Mouse (Mus musculus) lung, embryonic 14.5 days (tissue): ENCODE data around the gene 1700080E11Rik. TPM values are rescaled to one million over a fixed set of nuclear protein-coding genes. Genes with fewer than 3 reads are reported as not detected.
"Not testable (repeated sequence)": the region's sequence is repeated elsewhere in the genome, so short reads cannot be mapped to it uniquely, and the experiment has no call there.

Experiments
- ATAC-seq: fragments of 200-750 bp; cut with Nextera tagmentation; 2 replicates; pipeline ENCODE4 v1.8.0; 2017; ENCODE audit warnings: mild to moderate bottlenecking, moderate TSS enrichment, moderate library complexity; ENCODE audit not compliant: insufficient read depth
- DNase-seq: peaks from one replicate; pipeline ENCODE4 v3.0.0-alpha.2; 2015
- H3K27ac ChIP-seq: fragments of 300-500 bp; sonication (generic); 2 replicates; pipeline ENCODE4 v1.5.1; 2014; ENCODE audit warnings: low read depth, mild to moderate bottlenecking, moderate library complexity
- H3K27me3 ChIP-seq: fragments of 300-500 bp; sonication (generic); 2 replicates; pipeline ENCODE4 v1.6.1; 2014; ENCODE audit warnings: low read length, control low read depth; ENCODE audit not compliant: insufficient read depth
- H3K36me3 ChIP-seq: fragments of 300-500 bp; sonication (generic); 2 replicates; pipeline ENCODE4 v1.6.1; 2014; ENCODE audit warnings: control low read depth; ENCODE audit not compliant: insufficient read depth
- H3K4me1 ChIP-seq: fragments of 300-500 bp; sonication (generic); 2 replicates; pipeline ENCODE4 v1.6.1; 2014; ENCODE audit warnings: antibody characterized with exemption, control low read depth; ENCODE audit not compliant: insufficient read depth
- H3K4me2 ChIP-seq: fragments of 300-500 bp; sonication (generic); 2 replicates; pipeline ENCODE4 v1.6.1; 2014; ENCODE audit warnings: mild to moderate bottlenecking
- H3K4me3 ChIP-seq: fragments of 300-500 bp; sonication (generic); 2 replicates; pipeline ENCODE4 v1.5.1; 2014; ENCODE audit warnings: low read depth, low read length
- H3K9ac ChIP-seq: fragments of 300-500 bp; sonication (generic); 2 replicates; pipeline ENCODE4 v1.6.1; 2014
- H3K9me3 ChIP-seq: fragments of 300-500 bp; sonication (generic); 2 replicates; pipeline ENCODE4 v1.6.1; 2016; ENCODE audit warnings: low read depth, low read length, control low read depth
- CTCF ChIP-seq: IDR thresholded peaks from 2 replicates; pipeline ENCODE4 v1.5.1; 2016; ENCODE audit warnings: antibody characterized with exemption, low read depth
- WGBS: fragments of 180-500 bp; shearing (Covaris S2); extraction: QIAGEN DNeasy Blood & Tissue Kit; methylation state at CpG from one replicate; pipeline ENCODE4 v1.1.7; 2014; 5-methylcytosine and 5-hydroxymethylcytosine counted together
- polyA plus RNA-seq: library from polyadenylated mRNA; unstranded; fragments of >200 nt; fragmentation: Nextera tagmentation; extraction: Ambion mirVana; gene quantifications from 2 replicates; pipeline ENCODE4 v1.2.1, GENCODE M21; 2014

1700080E11Rik gene
- polyA plus RNA-seq, 1 experiment from 2014 or later: not detected

DNA sequence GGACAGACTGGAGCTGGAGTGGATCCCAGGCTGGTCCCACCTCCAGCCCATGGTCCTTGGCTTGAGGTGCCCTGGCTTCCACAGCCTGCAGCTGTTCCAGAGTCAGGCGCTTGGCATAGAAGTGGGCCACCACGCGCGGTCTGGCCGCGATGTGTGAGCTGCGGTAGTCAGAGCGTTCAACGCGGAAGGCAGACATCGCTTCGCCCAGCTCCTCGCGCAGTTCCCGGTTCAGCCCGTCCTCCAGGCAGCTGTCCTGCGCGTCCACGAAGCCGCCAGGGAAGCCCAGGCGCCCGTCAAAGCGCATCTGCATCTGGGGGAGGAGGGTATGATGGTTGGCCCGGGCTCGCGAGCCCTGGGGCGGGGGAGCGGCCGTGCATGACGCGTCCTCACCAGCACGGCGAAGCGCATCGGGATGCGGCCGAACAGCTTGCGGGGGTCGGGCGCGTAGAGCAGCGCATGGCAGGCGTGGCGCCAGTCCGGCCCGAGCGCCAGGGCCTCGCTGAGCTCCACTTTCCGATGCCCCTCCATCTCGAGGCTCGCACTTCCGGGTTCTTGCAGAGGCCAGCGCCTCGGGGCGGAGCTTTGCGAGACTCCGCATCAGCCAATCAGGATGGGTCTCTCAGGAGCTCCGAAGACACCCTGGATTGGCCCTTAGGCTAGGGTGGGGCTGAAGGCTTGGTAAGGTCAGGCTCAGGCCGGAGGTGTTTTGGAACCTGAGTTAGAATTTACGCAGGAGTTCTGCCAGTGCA lies 13.5 kb downstream of the 1700080E11Rik start, which contains the start of gene Nudt16:
Gene Nudt16, minus strand, starts transcription at position 572 of the 749 bp plus-strand sequence.
- H3K4me3 ChIP-seq: peak within 1 kb of the TSS; percentile 70
- no peaks in the 10 kb centered on the region for H3K27me3 ChIP-seq
- DNase-seq (peak; percentile 96), ATAC-seq (peak; percentile 99)
- H3K9ac ChIP-seq: peak within 1 kb of the TSS; percentile 75
- H3K9me3 ChIP-seq: no peaks in the 10 kb centered on the region
- peak within 1 kb of the TSS; percentile 91 for H3K27ac ChIP-seq
- H3K36me3 ChIP-seq: no peaks in the 10 kb centered on the region
- H3K4me1 ChIP-seq: no peaks in the 10 kb centered on the region
- WGBS: under 1% methylated on average over 60 of the region's 60 CpGs
- 0 out of 2 replicates have a peak, but pooled peaks have one; percentile 2 for TF ChIP-seq CTCF
- peak within 1 kb of the TSS; percentile 92 for H3K4me2 ChIP-seq

DNA sequence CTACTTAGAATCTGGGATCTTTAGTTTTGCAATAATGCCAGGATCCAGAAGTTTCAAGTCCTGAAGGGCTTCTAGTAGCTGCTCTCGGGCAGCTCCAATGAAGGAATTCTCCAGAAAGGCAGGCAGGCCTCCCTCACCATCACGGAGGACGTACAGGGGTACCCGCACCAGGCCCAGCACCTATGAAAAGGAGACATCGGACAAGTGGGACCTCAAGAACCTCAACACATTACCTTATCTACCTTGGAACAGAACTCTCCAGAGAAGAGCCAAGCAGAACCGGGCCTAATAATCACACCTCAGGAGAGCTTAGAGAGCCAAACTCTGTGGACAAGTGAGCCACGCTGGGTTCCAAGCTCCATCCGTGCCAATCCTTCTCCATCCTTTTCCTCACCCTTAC lies 14.6 kb downstream of the 1700080E11Rik start:
- no peak overlapping the region for H3K4me3 ChIP-seq
- no peaks in the 10 kb centered on the region for H3K36me3 ChIP-seq
- no peaks in the 10 kb centered on the region for H3K9me3 ChIP-seq
- 93% methylated on average over 8 of the region's 8 CpGs for WGBS
- H3K9ac ChIP-seq: no peak overlapping the region
- no peaks in the 10 kb centered on the region for H3K4me1 ChIP-seq
- DNase-seq: no peak
- ATAC-seq: no peak
- H3K27ac ChIP-seq: no peak overlapping the region
- no peaks in the 10 kb centered on the region for H3K27me3 ChIP-seq
- H3K4me2 ChIP-seq: peak overlapping the region; percentile 92
- TF ChIP-seq CTCF: no peak

DNA sequence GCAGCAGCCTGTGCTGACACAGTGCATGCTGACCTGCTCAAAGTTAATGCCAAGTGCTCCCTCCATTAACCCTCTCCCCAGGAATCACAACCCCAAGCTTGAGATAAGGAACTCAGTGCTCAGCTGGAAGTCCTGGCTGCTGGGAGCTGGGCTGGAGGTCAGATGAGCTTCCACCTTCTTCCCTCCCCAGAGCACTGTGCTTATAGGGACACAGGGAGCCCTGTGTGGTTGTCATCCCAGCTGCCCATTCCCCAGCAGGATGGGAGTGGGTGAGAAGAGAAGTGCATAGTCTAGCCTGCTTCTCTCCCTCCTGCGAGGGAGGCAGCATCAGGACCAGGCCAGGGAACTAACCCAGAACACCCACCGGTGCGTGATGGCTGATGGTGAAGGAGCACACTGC lies 19.7 kb downstream of the 1700080E11Rik start:
- not testable (repeated sequence) for H3K9me3 ChIP-seq, H3K4me1 ChIP-seq, H3K9ac ChIP-seq, DNase-seq, H3K4me3 ChIP-seq, H3K36me3 ChIP-seq, H3K27me3 ChIP-seq, H3K27ac ChIP-seq, ATAC-seq, H3K4me2 ChIP-seq
- WGBS: 78% methylated on average over 3 of the region's 3 CpGs

DNA sequence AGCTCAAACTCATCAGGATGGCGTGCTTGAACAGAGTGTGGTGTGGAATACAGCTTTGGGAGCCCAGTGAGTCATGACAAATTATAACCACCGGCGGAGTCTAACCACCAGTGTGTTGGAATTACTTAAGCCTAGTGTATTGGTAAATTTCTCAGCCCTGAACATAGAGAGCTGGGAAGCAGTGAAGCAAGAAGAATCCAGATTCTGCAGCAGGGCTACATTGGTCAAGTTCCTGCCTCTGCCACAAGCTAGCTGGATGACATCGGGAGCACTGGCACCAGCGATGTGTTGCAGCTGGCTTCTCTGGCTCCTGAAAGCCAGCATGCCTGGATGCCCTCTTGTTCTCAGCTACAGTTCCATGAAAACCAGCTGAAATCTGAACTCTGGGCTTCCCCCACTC lies 41.0 kb downstream of the 1700080E11Rik start:
- H3K36me3 ChIP-seq: no peaks in the 10 kb centered on the region
- no peaks in the 10 kb centered on the region for H3K27me3 ChIP-seq
- WGBS: 89% methylated on average over 5 of the region's 5 CpGs
- H3K4me2 ChIP-seq: no peak overlapping the region
- H3K27ac ChIP-seq: no peak overlapping the region
- ATAC-seq: no peak
- H3K9ac ChIP-seq: no peak overlapping the region
- no peak for TF ChIP-seq CTCF
- DNase-seq: no peak
- no peaks in the 10 kb centered on the region for H3K4me1 ChIP-seq
- H3K4me3 ChIP-seq: no peak overlapping the region
- no peaks in the 10 kb centered on the region for H3K9me3 ChIP-seq

DNA sequence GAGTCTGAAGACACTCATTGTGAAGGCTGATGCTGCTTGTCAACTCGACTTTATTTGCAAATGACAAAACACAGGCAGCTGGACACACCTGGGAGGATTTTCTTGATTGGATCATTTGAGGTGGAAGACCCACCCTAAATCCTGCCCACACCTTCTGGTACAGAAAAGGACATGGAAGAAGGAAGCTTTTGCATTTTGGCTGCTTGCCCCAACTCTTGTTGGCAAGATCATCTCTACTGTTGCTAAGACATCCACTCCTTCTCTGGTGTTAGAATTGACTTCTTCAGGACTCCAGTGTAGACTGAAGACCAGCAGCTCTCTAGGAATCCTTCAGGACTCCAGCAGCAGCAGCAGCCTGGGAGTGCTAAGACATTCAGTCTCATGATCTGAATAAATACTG lies 43.0 kb downstream of the 1700080E11Rik start:
- H3K27me3 ChIP-seq: no peaks in the 10 kb centered on the region
- DNase-seq (no peak), ATAC-seq (no peak)
- no peaks in the 10 kb centered on the region for H3K9me3 ChIP-seq
- no peak overlapping the region for H3K4me3 ChIP-seq
- H3K9ac ChIP-seq: no peak overlapping the region
- no peaks in the 10 kb centered on the region for H3K4me1 ChIP-seq
- WGBS: 37% methylated on average over 1 of the region's 1 CpGs
- no peak for TF ChIP-seq CTCF
- no peaks in the 10 kb centered on the region for H3K36me3 ChIP-seq
- H3K27ac ChIP-seq: no peak overlapping the region
- H3K4me2 ChIP-seq: no peak overlapping the region

DNA sequence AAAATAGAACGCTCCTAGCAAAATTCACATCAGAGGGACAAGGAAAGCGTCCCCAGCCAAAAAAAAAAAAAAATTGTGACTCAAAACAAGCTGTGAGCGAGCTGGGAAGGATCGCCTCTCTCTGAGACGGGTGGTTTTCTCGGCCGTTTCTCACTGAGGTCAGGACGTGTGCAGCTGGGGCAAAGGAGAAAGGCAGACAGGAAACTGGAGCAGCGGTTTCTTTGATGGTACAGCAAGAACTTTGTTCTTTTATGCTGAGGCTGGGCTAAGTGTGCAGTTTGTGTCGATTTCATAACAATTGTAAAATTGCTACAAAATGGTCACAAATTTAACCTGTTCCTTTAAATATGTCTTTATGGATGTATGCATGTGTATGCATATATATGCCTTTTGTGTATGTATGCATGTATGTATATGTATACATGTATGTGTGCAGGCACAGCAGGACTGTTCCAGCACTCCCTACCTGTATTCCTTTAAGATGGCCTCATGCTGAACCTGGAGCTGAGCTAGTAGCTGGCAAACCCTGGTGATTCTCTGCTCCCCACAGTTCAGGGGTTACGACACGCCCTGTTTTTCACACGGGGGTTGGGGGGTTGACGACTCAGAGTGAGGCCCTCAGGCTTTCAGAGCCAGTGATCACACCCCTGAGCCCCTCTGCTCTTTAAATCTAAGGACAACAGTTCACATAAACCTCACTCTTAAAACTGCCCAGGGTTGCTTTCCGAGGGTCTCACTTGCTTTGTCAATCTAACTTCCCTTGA lies 43.9 kb downstream of the 1700080E11Rik start:
- Histone ChIP-seq H3K4me3 (no peak overlapping the region), H3K27ac (no peak overlapping the region), H3K27me3 (no peaks in the 10 kb centered on the region), H3K9ac (no peak overlapping the region), H3K4me1 (no peaks in the 10 kb centered on the region), H3K9me3 (no peaks in the 10 kb centered on the region), H3K4me2 (no peak overlapping the region), H3K36me3 (no peaks in the 10 kb centered on the region)
- no peak for ATAC-seq
- TF ChIP-seq CTCF: no peak
- WGBS: 40% methylated on average over 15 of the region's 15 CpGs
- no peak for DNase-seq

Other genes starting within 250 kb of the 1700080E11Rik start
- 115 and 118 TPM in 2 replicates for gene Mrpl3, start 91.9 kb downstream of the 1700080E11Rik start, polyA plus RNA-seq
- 14.9 and 15.3 TPM in 2 replicates for gene Nudt16, start 13.3 kb downstream of the 1700080E11Rik start, polyA plus RNA-seq